Mouse (Mus musculus): ENCODE data around the gene Krt222. TPM values are rescaled to one million over a fixed set of nuclear protein-coding genes. Genes with fewer than 3 reads are reported as not detected.
A peak's percentile ranks its signal among the peaks of the same experiment; 100 is the strongest.

The Krt222 gene
- polyA plus RNA-seq, 1 experiment from 2014 or later, result 0.36 TPM

GRCm38 (mm10) chr11:99238468-99238867 is 5.4 kb downstream of the Krt222 start:
- Histone ChIP-seq H3K36me3 (no peaks in the 10 kb centered on the region), H3K9ac (no peak overlapping the region), H3K4me1 (no peaks in the 10 kb centered on the region), H3K9me3 (no peaks in the 10 kb centered on the region), H3K27ac (no peak overlapping the region), H3K4me2 (no peak overlapping the region), H3K4me3 (no peak overlapping the region), H3K27me3 (no peaks in the 10 kb centered on the region)
- WGBS, result 56% methylated on average over 14 of the region's 14 CpGs
- no peak for ATAC-seq (ENCODE audit: insufficient number of reproducible peaks, low FRiP score, low TSS enrichment, low read depth)

- no peaks in the 10 kb centered on the region for H3K9me3 ChIP-seq
- peak overlapping the region; percentile 96 for H3K9ac ChIP-seq
- H3K27ac ChIP-seq, result peak overlapping the region; percentile 99
- no peaks in the 10 kb centered on the region for H3K27me3 ChIP-seq
- ATAC-seq (ENCODE audit: insufficient number of reproducible peaks, low FRiP score, low TSS enrichment, low read depth), result no peak
- 20% methylated on average over 15 of the region's 15 CpGs for WGBS
- H3K36me3 ChIP-seq, result peaks cover 15% of the 10 kb centered on the region; the same call in 1 of the 2 replicates
- H3K4me1 ChIP-seq, result peaks cover 23% of the 10 kb centered on the region
- peak overlapping the region; percentile 54 for H3K4me2 ChIP-seq
- H3K4me3 ChIP-seq, result peak overlapping the region; percentile 85
These were observed 12.7 kb downstream of the Krt222 start for GRCm38 (mm10) chr11:99231049-99231816.

GRCm38 (mm10) chr11:99230261-99231048 is 13.4 kb downstream of the Krt222 start, which contains the start of gene Smarce1:
Smarce1 (minus strand) TSS chr11:99231017.
- Histone ChIP-seq H3K4me1 (peaks cover 23% of the 10 kb centered on the region), H3K4me3 (peak within 1 kb of the TSS; percentile 85), H3K4me2 (peak within 1 kb of the TSS; percentile 54), H3K9me3 (no peaks in the 10 kb centered on the region), H3K9ac (peak within 1 kb of the TSS; percentile 96), H3K36me3 (peaks cover 21% of the 10 kb centered on the region), H3K27ac (peak within 1 kb of the TSS; percentile 99), H3K27me3 (no peaks in the 10 kb centered on the region)
- ATAC-seq (ENCODE audit: insufficient number of reproducible peaks, low FRiP score, low TSS enrichment, low read depth), result peak; percentile 85
- WGBS, result under 1% methylated on average over 87 of the region's 87 CpGs

- Histone ChIP-seq H3K27ac (peak overlapping the region; percentile 99), H3K4me3 (peak overlapping the region; percentile 85), H3K4me1 (peaks cover 23% of the 10 kb centered on the region), H3K27me3 (no peaks in the 10 kb centered on the region), H3K9ac (peak overlapping the region; percentile 96), H3K9me3 (no peaks in the 10 kb centered on the region), H3K36me3 (peaks cover 28% of the 10 kb centered on the region), H3K4me2 (peak overlapping the region; percentile 54)
- under 1% methylated on average over 31 of the region's 31 CpGs for WGBS
- ATAC-seq (ENCODE audit: insufficient number of reproducible peaks, low FRiP score, low TSS enrichment, low read depth), result 0 out of 2 replicates have a peak, but pooled peaks have one; percentile 14
These were observed 14.1 kb downstream of the Krt222 start for GRCm38 (mm10) chr11:99229641-99230260.

GRCm38 (mm10) chr11:99226298-99226697 is 17.6 kb downstream of the Krt222 start:
- Histone ChIP-seq H3K9ac (no peak overlapping the region), H3K4me2 (no peak overlapping the region), H3K4me3 (no peak overlapping the region), H3K36me3 (peaks cover 56% of the 10 kb centered on the region), H3K4me1 (peaks cover 19% of the 10 kb centered on the region), H3K27me3 (no peaks in the 10 kb centered on the region), H3K27ac (no peak overlapping the region), H3K9me3 (no peaks in the 10 kb centered on the region)
- 76% methylated on average over 5 of the region's 5 CpGs for WGBS
- ATAC-seq (ENCODE audit: insufficient number of reproducible peaks, low FRiP score, low TSS enrichment, low read depth), result no peak

GRCm38 (mm10) chr11:99223310-99223709 is 20.6 kb downstream of the Krt222 start:
- H3K4me1 ChIP-seq, result peaks cover 7% of the 10 kb centered on the region
- no peak for ATAC-seq (ENCODE audit: insufficient number of reproducible peaks, low FRiP score, low TSS enrichment, low read depth)
- peaks cover 78% of the 10 kb centered on the region for H3K36me3 ChIP-seq
- 83% methylated on average over 5 of the region's 5 CpGs for WGBS
- H3K27ac ChIP-seq, result no peak overlapping the region
- H3K9ac ChIP-seq, result no peak overlapping the region
- no peak overlapping the region for H3K4me2 ChIP-seq
- H3K9me3 ChIP-seq, result no peaks in the 10 kb centered on the region
- H3K27me3 ChIP-seq, result no peaks in the 10 kb centered on the region
- H3K4me3 ChIP-seq, result no peak overlapping the region

GRCm38 (mm10) chr11:99221811-99222210 is 22.1 kb downstream of the Krt222 start:
- Histone ChIP-seq H3K9me3 (no peaks in the 10 kb centered on the region), H3K9ac (no peak overlapping the region), H3K4me3 (no peak overlapping the region), H3K27ac (no peak overlapping the region), H3K27me3 (no peaks in the 10 kb centered on the region), H3K4me1 (no peaks in the 10 kb centered on the region), H3K36me3 (peaks cover 79% of the 10 kb centered on the region), H3K4me2 (no peak overlapping the region)
- ATAC-seq (ENCODE audit: insufficient number of reproducible peaks, low FRiP score, low TSS enrichment, low read depth), result no peak
- WGBS, result 61% methylated on average over 2 of the region's 2 CpGs

GRCm38 (mm10) chr11:99217248-99217986 is 26.5 kb downstream of the Krt222 start:
- no peak for ATAC-seq (ENCODE audit: insufficient number of reproducible peaks, low FRiP score, low TSS enrichment, low read depth)
- Histone ChIP-seq H3K36me3 (peaks cover 84% of the 10 kb centered on the region), H3K4me2 (no peak overlapping the region), H3K4me1 (no peaks in the 10 kb centered on the region), H3K27me3 (no peaks in the 10 kb centered on the region), H3K27ac (no peak overlapping the region), H3K9ac (no peak overlapping the region), H3K4me3 (no peak overlapping the region), H3K9me3 (no peaks in the 10 kb centered on the region)
- WGBS, result 94% methylated on average over 7 of the region's 7 CpGs

GRCm38 (mm10) chr11:99216181-99216580 is 27.7 kb downstream of the Krt222 start:
- H3K9ac ChIP-seq, result no peak overlapping the region
- H3K27me3 ChIP-seq, result no peaks in the 10 kb centered on the region
- ATAC-seq (ENCODE audit: insufficient number of reproducible peaks, low FRiP score, low TSS enrichment, low read depth), result no peak
- WGBS, result 98% methylated on average over 3 of the region's 3 CpGs
- H3K4me3 ChIP-seq, result no peak overlapping the region
- no peaks in the 10 kb centered on the region for H3K9me3 ChIP-seq
- no peak overlapping the region for H3K4me2 ChIP-seq
- H3K36me3 ChIP-seq, result peaks cover 86% of the 10 kb centered on the region
- H3K27ac ChIP-seq, result no peak overlapping the region
- H3K4me1 ChIP-seq, result no peaks in the 10 kb centered on the region

GRCm38 (mm10) chr11:99212693-99213092 is 31.2 kb downstream of the Krt222 start:
- H3K4me2 ChIP-seq, result no peak overlapping the region
- no peak overlapping the region for H3K4me3 ChIP-seq
- 84% methylated on average over 7 of the region's 7 CpGs for WGBS
- H3K36me3 ChIP-seq, result peaks cover 80% of the 10 kb centered on the region
- no peaks in the 10 kb centered on the region for H3K4me1 ChIP-seq
- ATAC-seq (ENCODE audit: insufficient number of reproducible peaks, low FRiP score, low TSS enrichment, low read depth), result no peak
- no peak overlapping the region for H3K27ac ChIP-seq
- H3K9ac ChIP-seq, result no peak overlapping the region
- H3K9me3 ChIP-seq, result no peaks in the 10 kb centered on the region
- no peaks in the 10 kb centered on the region for H3K27me3 ChIP-seq

GRCm38 (mm10) chr11:99211964-99212363 is 31.9 kb downstream of the Krt222 start:
- ATAC-seq (ENCODE audit: insufficient number of reproducible peaks, low FRiP score, low TSS enrichment, low read depth), result no peak
- H3K4me3 ChIP-seq, result no peak overlapping the region
- H3K9ac ChIP-seq, result no peak overlapping the region
- no peak overlapping the region for H3K27ac ChIP-seq
- no peaks in the 10 kb centered on the region for H3K4me1 ChIP-seq
- H3K36me3 ChIP-seq, result peaks cover 73% of the 10 kb centered on the region
- no peak overlapping the region for H3K4me2 ChIP-seq
- 74% methylated on average over 2 of the region's 2 CpGs for WGBS
- H3K27me3 ChIP-seq, result no peaks in the 10 kb centered on the region
- no peaks in the 10 kb centered on the region for H3K9me3 ChIP-seq
